Mouse (Mus musculus): Measurements from ENCODE around the gene Ubtf.

Ubtf gene

DNA sequence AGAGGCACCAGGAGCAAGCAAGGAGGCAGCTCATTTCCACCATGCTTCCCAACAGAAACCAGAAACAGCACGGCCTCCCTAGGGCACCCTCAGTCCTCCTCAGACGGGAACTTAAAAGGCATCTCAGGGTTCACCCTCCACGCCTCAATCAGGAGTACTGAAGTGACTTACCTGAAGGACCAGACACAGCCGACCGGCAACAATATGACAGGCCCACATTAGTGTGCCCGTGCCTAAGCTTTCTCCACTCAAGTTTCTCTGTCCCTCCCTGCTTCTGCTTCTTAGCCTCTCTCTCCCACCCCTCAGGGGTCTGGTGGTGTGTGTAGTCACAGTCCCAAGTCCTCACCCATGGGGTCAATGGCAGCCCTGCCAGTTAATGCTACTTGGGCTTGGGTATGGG is 7.0 kb downstream of the Ubtf start:
- TF ChIP-seq POU5F1 (IDR thresholded peaks at IDR 0.05; ENCODE audit: borderline replicate concordance, low read length): no peak
- H3K9me3 ChIP-seq (ENCODE audit: low read length): no peaks in the 10 kb centered on the region
- H3K36me3 ChIP-seq (ENCODE audit: insufficient read depth, low read length): peaks cover 85% of the 10 kb centered on the region

DNA sequence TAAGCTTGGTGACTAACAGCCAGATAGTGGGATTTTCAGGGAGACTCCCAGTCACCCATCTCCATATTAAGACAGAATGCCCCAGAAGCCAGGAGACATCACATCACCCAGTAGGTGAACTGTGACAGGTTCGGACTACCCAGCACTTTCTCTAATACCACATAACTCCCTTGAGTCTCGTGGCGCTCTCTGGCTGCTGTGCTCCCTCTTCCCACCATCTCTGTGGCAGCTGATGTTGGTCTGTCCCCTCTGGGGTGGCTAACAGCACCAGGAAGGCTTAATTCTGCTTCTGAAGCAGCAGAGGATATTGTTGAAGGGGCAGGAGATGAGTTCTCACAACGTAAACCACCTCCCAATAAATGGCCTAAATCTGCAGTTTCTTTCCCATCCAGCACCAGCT is 7.6 kb downstream of the Ubtf start:
- TF ChIP-seq NANOG (IDR thresholded peaks at IDR 0.05; ENCODE audit: borderline replicate concordance, low read length): no peak
- TF ChIP-seq CTCF (conservative IDR thresholded peaks at IDR 0.05; ENCODE audit: low read length): no peak
- TF ChIP-seq POU5F1 (IDR thresholded peaks at IDR 0.05; ENCODE audit: borderline replicate concordance, low read length): no peak
- H3K27me3 ChIP-seq (ENCODE audit: insufficient read depth, low read length): no peaks in the 10 kb centered on the region
- H3K4me3 ChIP-seq (replicated peaks; ENCODE audit: low read length): peak overlapping the region; percentile 80; the same call in 1 of the 2 replicates
- peaks cover 92% of the 10 kb centered on the region for H3K4me1 ChIP-seq (replicated peaks; ENCODE audit: low read depth, low read length)
- no peaks in the 10 kb centered on the region for H3K9me3 ChIP-seq (ENCODE audit: low read length)
- H3K36me3 ChIP-seq (ENCODE audit: insufficient read depth, low read length): peaks cover 92% of the 10 kb centered on the region

More for the DNA sequence above, 7.0 kb downstream of the Ubtf start:
- Histone ChIP-seq H3K27me3 (ENCODE audit: insufficient read depth, low read length) (no peaks in the 10 kb centered on the region), H3K4me1 (replicated peaks; ENCODE audit: low read depth, low read length) (peaks cover 86% of the 10 kb centered on the region), H3K4me3 (replicated peaks; ENCODE audit: low read length) (no peak overlapping the region)

DNA sequence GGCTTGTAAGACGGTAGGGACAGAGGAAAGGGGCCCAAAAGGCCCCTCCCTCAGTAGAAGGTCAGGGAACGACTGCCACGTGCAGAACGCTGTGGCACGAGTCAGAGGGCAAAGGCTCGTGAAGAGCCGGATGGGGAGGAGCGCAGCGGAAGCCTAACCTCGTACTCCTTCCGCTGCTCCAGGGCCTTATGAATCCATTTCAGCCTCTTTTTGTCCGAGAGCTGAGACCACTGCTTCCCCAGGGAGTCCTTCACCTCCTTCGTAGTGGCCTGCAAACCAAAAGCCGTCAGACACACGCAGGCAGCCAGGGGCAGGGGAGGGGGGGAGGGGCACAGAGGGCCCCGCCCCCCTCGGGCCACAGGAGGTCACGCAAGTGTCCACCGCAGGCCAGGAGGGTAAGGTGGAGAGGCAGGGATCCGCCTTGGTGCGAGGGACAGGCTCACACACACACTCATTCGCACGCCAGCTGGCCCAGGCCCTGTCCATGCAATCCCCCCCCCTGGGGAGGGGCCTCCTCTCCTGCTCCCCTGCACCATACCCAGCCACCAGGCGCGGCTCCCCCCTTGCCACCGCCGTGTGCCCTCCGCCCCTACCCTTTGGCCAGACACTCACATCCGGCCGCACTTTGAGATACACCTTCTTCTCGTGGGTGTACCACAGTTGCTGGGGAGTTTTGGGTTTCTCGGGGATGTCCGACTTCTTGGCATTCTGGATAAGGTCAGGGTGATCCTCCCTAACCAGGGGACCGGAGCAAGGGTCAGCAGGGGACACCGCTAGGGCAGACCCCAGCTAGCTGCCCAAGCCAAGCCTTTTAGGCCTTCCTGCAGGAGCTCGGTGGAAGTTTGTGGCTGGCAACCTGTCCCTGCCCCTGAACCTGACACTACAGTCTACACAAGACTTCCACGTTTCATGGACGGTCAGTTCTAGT is 8.5 kb downstream of the Ubtf start:
- peak overlapping the region; percentile 80 for H3K4me3 ChIP-seq (replicated peaks; ENCODE audit: low read length)
- H3K36me3 ChIP-seq (ENCODE audit: insufficient read depth, low read length): peaks cover 99% of the 10 kb centered on the region
- TF ChIP-seq POU5F1 (IDR thresholded peaks at IDR 0.05; ENCODE audit: borderline replicate concordance, low read length): no peak
- TF ChIP-seq CTCF (conservative IDR thresholded peaks at IDR 0.05; ENCODE audit: low read length): no peak
- TF ChIP-seq NANOG (IDR thresholded peaks at IDR 0.05; ENCODE audit: borderline replicate concordance, low read length): no peak
- H3K9me3 ChIP-seq (ENCODE audit: low read length): no peaks in the 10 kb centered on the region
- H3K27me3 ChIP-seq (ENCODE audit: insufficient read depth, low read length): no peaks in the 10 kb centered on the region
- H3K4me1 ChIP-seq (replicated peaks; ENCODE audit: low read depth, low read length): peaks cover 98% of the 10 kb centered on the region

DNA sequence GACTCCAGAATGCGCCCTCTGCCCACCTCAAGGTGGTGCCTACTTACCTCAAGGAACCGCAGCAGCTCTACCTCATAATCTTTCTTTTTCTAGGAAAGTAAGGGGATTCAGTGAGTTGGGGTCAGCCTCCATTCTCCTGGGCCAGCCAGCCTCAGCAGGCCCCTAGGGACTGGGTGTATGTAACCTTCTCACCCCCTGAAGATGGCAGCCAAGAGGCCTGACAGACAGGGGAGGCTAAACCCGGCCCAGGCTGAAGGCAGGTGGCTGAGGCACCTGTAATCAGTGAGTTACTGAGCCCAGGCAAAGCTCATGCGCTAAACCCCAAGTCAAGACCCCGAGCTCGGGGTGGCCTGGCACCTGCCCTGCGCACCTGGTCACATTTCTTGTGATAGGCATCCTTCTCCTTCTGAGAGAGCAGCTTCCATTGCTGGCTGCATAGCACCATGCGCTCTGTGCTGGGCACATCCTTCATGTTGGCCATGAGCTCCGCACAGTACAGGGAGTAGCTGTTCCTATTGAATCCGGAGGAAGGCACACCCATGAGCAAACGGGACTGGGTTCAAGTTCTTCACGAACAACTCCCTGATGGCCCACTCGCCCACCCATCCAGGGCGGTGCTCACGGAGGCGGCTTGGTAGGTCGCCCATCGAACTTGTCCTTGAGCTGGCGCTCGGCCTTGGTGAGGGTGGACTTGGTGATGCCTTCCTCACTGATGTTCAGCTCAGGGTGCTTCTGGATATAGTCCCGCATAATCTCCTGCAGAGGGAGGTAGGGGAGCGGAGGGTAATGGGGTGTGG is 9.5 kb downstream of the Ubtf start:
- no peak for TF ChIP-seq POU5F1 (IDR thresholded peaks at IDR 0.05; ENCODE audit: borderline replicate concordance, low read length)
- TF ChIP-seq NANOG (IDR thresholded peaks at IDR 0.05; ENCODE audit: borderline replicate concordance, low read length): no peak
- Histone ChIP-seq H3K27me3 (ENCODE audit: insufficient read depth, low read length) (no peaks in the 10 kb centered on the region), H3K9me3 (ENCODE audit: low read length) (no peaks in the 10 kb centered on the region), H3K36me3 (ENCODE audit: insufficient read depth, low read length) (peaks cover 99% of the 10 kb centered on the region), H3K4me1 (replicated peaks; ENCODE audit: low read depth, low read length) (peaks cover 96% of the 10 kb centered on the region), H3K4me3 (replicated peaks; ENCODE audit: low read length) (peak overlapping the region; percentile 80)

DNA sequence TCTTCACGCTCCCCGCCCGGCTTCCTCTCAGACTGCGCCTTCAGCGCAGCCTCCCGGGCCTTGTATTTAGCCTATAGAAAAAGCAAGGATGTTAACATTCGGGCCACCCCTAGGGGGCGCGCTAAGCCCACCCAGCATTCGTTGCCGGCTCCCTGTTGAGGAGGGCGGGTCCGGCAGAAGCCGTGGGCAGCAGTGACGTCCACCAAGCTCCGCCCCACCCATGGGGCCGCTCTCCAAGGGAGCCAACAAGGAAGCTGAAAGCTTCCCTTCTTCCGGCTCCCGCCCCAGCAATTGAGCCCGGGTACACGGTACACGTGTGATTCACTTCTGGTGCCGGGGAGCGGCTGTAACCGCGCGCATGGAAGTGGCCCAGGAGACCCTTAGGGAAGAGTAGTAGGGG is 10.6 kb downstream of the Ubtf start:
- H3K4me1 ChIP-seq (replicated peaks; ENCODE audit: low read depth, low read length): peaks cover 95% of the 10 kb centered on the region
- no peaks in the 10 kb centered on the region for H3K9me3 ChIP-seq (ENCODE audit: low read length)
- peak; percentile 86 for TF ChIP-seq CTCF (conservative IDR thresholded peaks at IDR 0.05; ENCODE audit: low read length)
- TF ChIP-seq NANOG (IDR thresholded peaks at IDR 0.05; ENCODE audit: borderline replicate concordance, low read length): no peak
- no peak for TF ChIP-seq POU5F1 (IDR thresholded peaks at IDR 0.05; ENCODE audit: borderline replicate concordance, low read length)
- peak overlapping the region; percentile 80 for H3K4me3 ChIP-seq (replicated peaks; ENCODE audit: low read length)
- H3K27me3 ChIP-seq (ENCODE audit: insufficient read depth, low read length): no peaks in the 10 kb centered on the region
- H3K36me3 ChIP-seq (ENCODE audit: insufficient read depth, low read length): peaks cover 89% of the 10 kb centered on the region

DNA sequence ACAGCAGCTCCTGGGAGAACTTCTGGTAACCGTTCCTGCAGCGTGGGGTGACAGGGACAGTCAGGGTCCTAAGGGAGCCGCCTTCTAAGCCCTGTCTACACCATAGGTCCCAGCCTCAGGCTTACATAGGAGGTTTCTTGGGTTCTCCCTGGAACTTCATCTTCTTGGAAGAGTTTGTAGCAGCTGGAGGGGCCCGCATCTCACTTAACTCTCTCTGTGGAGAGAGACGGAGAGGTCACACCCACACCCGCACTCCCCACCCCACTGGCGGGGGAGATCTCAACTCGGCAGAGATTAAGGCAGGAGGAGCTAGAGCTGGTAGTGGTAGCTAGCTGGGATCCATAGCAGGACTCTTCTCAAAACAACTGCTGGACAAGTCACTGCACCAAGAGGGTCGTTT is 11.4 kb downstream of the Ubtf start:
- Histone ChIP-seq H3K4me1 (replicated peaks; ENCODE audit: low read depth, low read length) (peaks cover 91% of the 10 kb centered on the region), H3K4me3 (replicated peaks; ENCODE audit: low read length) (0 out of 2 replicates have a peak overlapping the region, but pooled peaks have one; percentile 17), H3K36me3 (ENCODE audit: insufficient read depth, low read length) (peaks cover 81% of the 10 kb centered on the region), H3K9me3 (ENCODE audit: low read length) (no peaks in the 10 kb centered on the region), H3K27me3 (ENCODE audit: insufficient read depth, low read length) (no peaks in the 10 kb centered on the region)
- no peak for TF ChIP-seq NANOG (IDR thresholded peaks at IDR 0.05; ENCODE audit: borderline replicate concordance, low read length)
- no peak for TF ChIP-seq CTCF (conservative IDR thresholded peaks at IDR 0.05; ENCODE audit: low read length)
- TF ChIP-seq POU5F1 (IDR thresholded peaks at IDR 0.05; ENCODE audit: borderline replicate concordance, low read length): no peak

DNA sequence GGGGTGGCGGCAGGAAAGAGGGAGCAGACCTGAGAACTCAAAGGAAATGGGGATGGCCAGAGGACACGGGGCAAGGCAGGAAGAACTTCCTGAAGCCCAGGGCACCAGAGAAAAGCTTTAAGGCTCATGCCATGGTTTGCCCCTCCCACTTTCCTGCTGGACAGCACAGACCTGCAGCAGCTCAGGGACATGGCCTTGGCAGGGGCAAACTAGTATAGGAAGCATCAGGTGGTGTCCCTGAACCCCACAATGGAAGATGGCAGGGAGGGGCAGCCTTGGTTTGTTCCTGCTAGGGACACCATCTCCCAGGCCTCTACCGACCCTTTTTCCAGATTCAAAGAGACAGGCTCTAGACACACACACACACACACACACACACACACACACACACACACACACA is 14.2 kb downstream of the Ubtf start:
- Histone ChIP-seq H3K4me1 (replicated peaks; ENCODE audit: low read depth, low read length) (peaks cover 67% of the 10 kb centered on the region), H3K9me3 (ENCODE audit: low read length) (no peaks in the 10 kb centered on the region), H3K36me3 (ENCODE audit: insufficient read depth, low read length) (peaks cover 53% of the 10 kb centered on the region), H3K4me3 (replicated peaks; ENCODE audit: low read length) (no peak overlapping the region), H3K27me3 (ENCODE audit: insufficient read depth, low read length) (no peaks in the 10 kb centered on the region)
- TF ChIP-seq POU5F1 (IDR thresholded peaks at IDR 0.05; ENCODE audit: borderline replicate concordance, low read length) (no peak), CTCF (conservative IDR thresholded peaks at IDR 0.05; ENCODE audit: low read length) (no peak), NANOG (IDR thresholded peaks at IDR 0.05; ENCODE audit: borderline replicate concordance, low read length) (no peak)

DNA sequence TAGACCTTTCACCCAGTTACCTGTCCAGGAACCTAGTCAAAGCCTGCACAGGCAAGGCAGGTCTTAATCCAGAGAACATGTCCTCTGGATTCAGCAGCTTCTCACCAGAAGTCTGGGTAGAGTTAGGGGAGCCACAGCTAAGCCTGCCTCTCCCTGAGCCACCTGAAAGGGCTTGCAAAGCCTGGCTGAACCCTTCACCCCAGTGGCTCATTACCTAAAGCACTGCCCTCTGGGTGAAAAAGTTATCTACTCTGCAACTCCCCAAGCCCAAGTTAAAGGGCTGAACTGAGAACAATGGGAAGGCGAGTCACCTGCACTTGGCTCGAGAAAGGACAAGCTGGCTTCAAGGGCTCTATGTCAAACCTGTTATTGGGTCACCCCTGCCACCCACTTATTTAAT is 15.4 kb downstream of the Ubtf start:
- peaks cover 41% of the 10 kb centered on the region for H3K36me3 ChIP-seq (ENCODE audit: insufficient read depth, low read length)

More for the DNA sequence above, 15.4 kb downstream of the Ubtf start:
- TF ChIP-seq NANOG (IDR thresholded peaks at IDR 0.05; ENCODE audit: borderline replicate concordance, low read length) (no peak), CTCF (conservative IDR thresholded peaks at IDR 0.05; ENCODE audit: low read length) (no peak), POU5F1 (IDR thresholded peaks at IDR 0.05; ENCODE audit: borderline replicate concordance, low read length) (no peak)
- no peaks in the 10 kb centered on the region for H3K9me3 ChIP-seq (ENCODE audit: low read length)
- no peaks in the 10 kb centered on the region for H3K27me3 ChIP-seq (ENCODE audit: insufficient read depth, low read length)
- H3K4me3 ChIP-seq (replicated peaks; ENCODE audit: low read length): no peak overlapping the region
- peaks cover 61% of the 10 kb centered on the region for H3K4me1 ChIP-seq (replicated peaks; ENCODE audit: low read depth, low read length)
